Mouse (Mus musculus): Measurements from ENCODE around the gene Gm5294.

The Gm5294 gene

GRCm38 (mm10) chr5:138849682-138850461, 30.0 kb downstream of the Gm5294 start:
- no peak for DNase-seq (ENCODE audit: low read depth, low spot score)

- DNase-seq (ENCODE audit: low read depth, low spot score), result no peak
Observed at GRCm38 (mm10) chr5:138850462-138850844, 30.6 kb downstream of the Gm5294 start.

DNA sequence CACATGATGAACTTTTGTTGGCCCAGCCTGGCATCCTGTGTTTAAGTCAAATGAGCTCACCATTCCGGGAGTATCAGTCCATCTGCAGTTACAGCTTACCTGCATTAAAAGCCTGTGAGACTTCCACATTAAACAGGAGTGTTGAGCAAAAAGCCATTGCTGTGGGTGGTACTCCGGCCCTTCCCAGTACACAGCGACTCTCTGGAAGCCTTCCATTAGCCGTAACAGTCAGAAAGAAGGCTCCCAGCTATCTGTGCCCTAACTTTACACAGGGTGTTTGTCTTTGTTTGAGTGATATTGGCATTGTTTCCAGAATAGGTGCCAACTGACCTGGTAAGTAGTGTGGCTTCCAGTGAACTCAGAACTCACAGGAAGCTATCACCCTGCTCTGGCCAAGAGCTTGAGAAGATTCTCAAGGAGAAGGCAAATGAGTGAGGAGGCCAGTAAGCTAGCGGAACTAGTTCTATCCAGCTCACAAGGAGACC, 31.5 kb downstream of the Gm5294 start:
- DNase-seq (ENCODE audit: low read depth, low spot score), result no peak

- no peak for DNase-seq (ENCODE audit: low read depth, low spot score)
Observed at GRCm38 (mm10) chr5:138852151-138852550, 32.3 kb downstream of the Gm5294 start.

- no peak for DNase-seq (ENCODE audit: low read depth, low spot score)
Observed at GRCm38 (mm10) chr5:138853349-138853748, 33.5 kb downstream of the Gm5294 start.

DNA sequence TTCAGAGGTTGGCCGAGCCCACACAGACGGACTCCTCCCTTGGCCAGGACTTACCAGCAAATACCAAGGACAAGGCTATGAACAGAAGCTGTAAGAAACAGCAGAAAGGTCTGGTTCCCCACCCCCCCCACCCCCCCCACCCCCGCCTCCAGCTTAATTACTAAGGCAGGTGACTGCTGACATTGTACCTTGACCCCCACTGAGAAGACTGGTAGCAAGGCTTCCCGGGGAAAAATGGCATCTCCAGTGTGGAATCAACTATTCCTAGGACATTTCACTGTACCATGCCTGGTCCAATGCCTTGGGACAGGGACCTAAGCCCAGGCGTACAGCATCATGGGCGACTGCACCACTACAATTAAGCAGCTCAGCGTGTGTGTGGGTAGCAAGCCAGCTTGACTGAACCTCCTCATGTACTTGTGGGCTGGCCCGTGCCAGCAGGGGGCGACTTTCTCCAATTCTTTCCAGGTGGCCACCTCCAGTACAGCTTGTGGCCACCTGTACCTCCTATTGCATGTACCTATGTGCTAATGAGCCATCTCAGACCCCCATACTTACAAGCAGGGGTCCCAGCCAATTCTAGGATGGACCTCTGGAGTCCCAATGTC, 37.2 kb downstream of the Gm5294 start:
- peak; percentile 91 for DNase-seq (ENCODE audit: low read depth, low spot score)

GRCm38 (mm10) chr5:138857811-138858251, 38.0 kb downstream of the Gm5294 start:
- DNase-seq (ENCODE audit: low read depth, low spot score), result no peak

GRCm38 (mm10) chr5:138863681-138864146, 43.8 kb downstream of the Gm5294 start:
- peak; percentile 89 for DNase-seq (ENCODE audit: low read depth, low spot score)

DNA sequence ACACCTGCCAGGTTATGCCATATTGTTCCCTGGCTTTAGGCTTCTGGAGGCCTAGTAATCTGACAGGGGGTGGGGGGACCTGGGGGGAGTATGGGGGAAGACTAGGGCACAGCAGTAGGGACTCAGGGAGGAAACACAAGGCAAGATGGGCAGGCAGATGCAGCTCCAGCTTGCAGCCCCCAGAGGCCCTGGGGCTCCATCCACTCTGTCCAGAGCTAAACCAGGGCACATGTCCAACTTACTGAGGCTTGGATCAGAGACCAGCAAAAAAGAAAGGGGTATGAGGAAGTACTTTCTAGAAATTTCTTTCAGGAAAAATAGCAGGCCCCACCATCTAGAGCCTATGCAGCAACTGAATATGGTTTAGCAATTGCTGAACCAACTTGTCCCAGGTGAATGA, 44.3 kb downstream of the Gm5294 start:
- no peak for DNase-seq (ENCODE audit: low read depth, low spot score)

GRCm38 (mm10) chr5:138864880-138865279, 45.0 kb downstream of the Gm5294 start:
- no peak for DNase-seq (ENCODE audit: low read depth, low spot score)

GRCm38 (mm10) chr5:138865637-138866036, 45.8 kb downstream of the Gm5294 start:
- DNase-seq (ENCODE audit: low read depth, low spot score), result no peak
